Mouse (Mus musculus) cerebellum, postnatal 14 days (tissue): ENCODE measurements at regions not wholly inside any gene's neighbourhood (a gene's known extent, or its start where the extent isn't known, plus 50 kb on each side); places are given as distances from the start of the nearest gene placed in this dataset.

ENCODE experiments used
- DNase-seq, 2 experiments: peaks; one replicate each; pipeline ENCODE4 v3.0.0; 2021; ENCODE audit warnings: mixed read lengths in 2 of 2

DNA sequence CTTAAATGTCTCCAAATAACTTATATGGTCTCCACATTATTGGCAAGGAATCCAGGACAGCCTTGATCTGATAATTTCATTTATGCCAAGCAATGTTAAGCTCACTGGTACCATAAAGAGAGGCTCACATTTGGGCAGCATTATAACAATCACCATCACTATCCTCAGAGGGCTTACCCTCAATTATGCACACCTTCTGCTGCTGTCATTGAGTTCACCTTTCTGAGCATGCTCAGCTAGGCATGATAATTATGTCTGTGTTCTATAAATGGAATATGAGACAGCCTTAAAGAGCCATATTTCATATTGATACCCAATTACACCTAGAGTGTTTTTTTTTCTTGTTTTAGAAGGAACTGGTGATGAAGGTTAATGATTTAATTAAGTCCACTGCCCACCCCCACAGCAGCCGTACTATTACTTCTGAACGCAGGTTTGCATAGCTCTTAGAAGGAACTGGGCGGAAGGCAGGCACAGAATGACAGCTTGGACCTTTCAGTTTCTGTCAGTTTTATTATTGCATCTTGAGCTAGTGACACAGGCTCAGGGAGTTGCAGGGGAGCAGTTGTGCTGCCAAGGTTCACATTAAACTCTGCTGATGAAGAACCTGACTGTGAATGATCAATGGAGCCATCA is 424.0 kb upstream of the Sphkap start:
- DNase-seq = peak; percentile 15 to 23

- no peak for DNase-seq
These were observed 422.1 kb upstream of the Sphkap start for GRCm38 (mm10) chr1:83830025-83830645.

GRCm38 (mm10) chr1:83811162-83811561 is 403.2 kb upstream of the Sphkap start:
- DNase-seq = peak in 1 of 2 experiments; percentile 18

- DNase-seq = no peak
These were observed 400.4 kb upstream of the Sphkap start for GRCm38 (mm10) chr1:83808432-83808831.

DNA sequence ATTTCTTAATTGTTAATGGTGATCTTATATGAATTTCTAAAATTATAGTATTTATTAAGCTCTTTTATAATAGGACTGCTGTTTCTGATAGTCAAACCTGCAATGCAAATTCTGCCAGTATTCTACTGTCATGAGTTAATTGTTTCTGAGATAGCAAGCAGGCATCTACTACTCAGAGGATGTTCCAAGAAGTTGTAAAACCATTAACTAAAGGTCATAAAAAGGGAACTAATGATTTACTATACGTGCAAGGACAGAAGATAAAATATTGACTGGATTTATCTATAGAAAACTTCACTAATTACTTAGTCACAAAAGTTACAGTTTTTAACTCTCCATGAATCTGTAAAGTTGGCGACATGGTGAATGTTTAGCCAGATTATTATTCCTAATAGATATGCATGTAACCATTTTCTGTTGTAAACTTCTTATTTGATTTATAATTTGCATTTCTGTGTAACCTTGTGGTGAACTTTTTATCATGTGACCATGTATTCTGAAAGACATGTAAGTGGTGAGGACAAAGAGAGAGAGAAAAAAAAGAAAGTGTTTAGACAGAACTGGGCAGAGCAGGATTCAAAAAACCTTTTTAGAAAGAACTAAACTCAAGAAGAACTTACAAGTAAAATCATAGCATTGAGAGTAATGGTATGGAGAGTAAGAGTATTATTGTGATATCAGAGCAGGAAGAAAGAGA is 395.5 kb upstream of the Sphkap start:
- DNase-seq = no peak

GRCm38 (mm10) chr1:83801759-83802158 is 393.8 kb upstream of the Sphkap start:
- DNase-seq = no peak

DNA sequence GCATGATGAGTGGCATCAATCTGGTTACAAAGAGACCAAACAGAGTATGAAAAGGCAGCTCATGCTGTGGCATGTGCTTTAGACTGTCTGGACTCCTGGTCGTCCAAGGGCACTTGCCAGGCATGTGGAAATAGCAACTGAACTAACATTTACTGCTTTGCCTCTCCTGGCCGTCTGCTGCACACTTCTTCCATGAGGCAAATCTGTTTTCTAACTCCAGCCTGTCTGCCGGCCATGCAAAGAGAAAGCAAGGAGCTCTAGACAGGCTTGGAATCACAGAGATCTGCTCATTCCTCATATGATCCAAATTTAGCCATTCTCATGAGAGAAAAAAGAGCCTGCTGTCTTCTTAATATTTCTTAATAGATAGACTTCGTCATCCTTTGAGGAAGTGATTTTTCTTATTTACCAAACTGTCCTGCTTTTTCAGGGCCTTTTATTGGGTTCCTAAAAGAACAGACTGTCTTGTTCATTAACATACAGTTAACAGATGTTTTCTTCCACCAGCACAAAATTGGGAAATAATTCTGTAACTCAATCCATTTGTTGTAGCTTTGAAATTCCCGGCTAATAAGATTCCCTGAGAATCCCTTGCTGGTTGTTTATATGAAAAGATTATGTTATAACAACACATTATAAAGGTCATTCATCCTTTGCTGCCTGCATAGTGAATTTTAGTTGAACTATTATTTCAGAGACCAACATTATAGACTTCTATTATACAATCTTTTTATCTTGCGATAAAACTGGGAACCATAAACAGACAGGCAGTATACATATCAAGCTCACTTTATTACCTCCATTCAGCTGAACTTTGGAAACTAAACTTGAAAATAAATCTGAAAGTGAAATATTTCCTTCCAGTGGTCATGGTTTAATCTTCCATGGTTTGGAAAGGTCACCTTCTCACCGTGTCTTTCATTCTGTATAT is 389.2 kb upstream of the Sphkap start:
- peak; percentile 22 to 32 for DNase-seq

GRCm38 (mm10) chr1:83777151-83777550 is 369.2 kb upstream of the Sphkap start:
- DNase-seq = no peak

DNA sequence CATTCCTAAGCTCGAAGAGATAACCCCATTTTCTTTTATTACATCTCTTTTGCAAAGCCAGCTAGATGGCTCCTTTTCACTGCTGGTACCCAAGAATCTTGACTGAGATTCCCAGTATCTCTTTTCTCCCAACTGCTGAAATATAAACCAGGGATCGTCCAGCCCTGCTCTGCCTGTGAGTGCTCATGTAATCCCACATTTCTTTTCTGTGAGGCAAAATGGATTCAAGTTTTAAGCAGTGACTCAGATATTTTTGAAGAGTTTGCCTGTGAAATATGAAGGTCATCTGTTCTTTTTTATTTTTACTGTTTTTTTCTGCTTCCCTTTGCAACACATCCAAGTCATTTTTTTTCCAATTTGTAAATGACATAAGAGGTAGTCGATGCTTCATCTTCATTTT is 363.2 kb upstream of the Sphkap start:
- no peak for DNase-seq

DNA sequence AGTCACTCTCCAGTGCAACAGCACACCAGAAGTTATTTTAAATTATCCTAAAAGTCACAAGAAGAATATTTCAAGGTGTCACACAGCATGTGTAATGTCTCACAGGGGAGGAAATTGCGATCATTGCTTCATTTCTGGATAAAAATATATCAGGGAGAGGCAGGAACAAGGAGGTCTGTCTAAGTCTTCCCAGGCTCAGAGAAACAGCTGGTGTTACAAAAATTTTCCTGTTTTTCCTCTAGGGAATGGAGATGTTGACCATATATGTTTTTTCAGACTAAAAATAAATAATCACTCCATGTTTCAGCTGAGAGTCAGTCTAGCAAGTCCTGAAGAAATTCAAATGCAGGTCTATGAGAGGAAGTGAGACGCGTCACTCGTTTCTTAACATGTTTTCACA is 353.5 kb upstream of the Sphkap start:
- DNase-seq = no peak

GRCm38 (mm10) chr1:83756866-83757265 is 348.9 kb upstream of the Sphkap start:
- DNase-seq = no peak

- no peak for DNase-seq
These were observed 347.3 kb upstream of the Sphkap start for GRCm38 (mm10) chr1:83755336-83755735.

DNA sequence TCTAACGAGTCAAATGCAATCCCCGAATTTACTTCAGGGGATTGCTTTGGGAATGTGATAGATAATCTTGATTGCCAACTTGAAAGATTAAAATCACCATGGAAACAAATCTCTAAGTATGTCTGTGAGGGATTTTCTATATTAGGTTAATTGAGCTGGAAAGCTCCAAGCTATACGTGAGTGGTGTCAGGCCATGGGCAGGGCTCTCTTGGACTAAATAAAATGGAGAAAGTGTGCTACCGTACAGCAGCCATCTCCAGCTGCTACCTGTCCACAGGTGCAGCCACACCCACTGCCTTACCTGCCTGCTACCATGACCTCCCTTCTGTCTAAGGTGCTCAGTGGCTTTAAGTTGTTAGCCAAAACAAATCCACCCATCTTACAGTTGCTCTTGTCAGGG is 345.0 kb upstream of the Sphkap start:
- DNase-seq = no peak

DNA sequence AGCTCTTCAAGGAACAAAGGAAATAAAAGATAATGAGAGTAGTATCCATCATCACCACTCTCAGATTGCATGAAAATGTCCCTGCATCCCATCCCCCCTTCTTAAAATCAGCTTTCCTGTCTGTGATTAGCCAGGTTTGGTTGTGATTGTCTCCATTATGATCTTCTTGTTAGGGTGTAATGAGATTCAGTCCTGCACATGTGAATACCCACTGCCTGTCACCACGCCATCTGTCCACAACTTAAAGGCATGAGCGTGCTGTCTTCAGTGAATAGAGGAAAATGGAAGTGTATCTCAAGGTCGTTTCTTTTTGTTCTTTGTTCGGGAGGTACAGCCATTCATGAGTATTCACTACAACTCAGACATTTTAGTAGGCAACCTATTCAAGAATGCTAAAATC is 341.0 kb upstream of the Sphkap start:
- DNase-seq = peak; percentile 19 to 20

DNA sequence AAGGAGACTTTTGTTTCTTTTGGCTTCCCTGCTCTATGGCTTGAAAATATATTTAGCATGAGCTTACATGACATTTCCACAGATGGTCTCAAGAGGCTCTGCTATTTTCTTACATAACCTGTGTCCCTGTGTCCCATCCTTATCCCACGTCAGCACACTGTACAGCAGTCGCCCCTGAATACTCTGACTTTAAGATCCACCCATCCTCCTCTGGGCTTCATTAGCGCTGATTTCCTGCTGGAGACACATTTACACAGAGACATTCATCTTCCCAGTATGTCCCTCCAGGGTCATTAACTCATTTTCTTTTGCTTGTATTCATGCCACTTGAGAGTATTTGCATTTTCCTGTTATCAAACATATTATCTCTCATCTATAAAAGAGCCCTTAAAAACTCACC is 340.1 kb upstream of the Sphkap start:
- no peak for DNase-seq

GRCm38 (mm10) chr1:83747412-83747811 is 339.4 kb upstream of the Sphkap start:
- no peak for DNase-seq

GRCm38 (mm10) chr1:83746036-83746435 is 338.0 kb upstream of the Sphkap start:
- peak; percentile 77 to 82 for DNase-seq

DNA sequence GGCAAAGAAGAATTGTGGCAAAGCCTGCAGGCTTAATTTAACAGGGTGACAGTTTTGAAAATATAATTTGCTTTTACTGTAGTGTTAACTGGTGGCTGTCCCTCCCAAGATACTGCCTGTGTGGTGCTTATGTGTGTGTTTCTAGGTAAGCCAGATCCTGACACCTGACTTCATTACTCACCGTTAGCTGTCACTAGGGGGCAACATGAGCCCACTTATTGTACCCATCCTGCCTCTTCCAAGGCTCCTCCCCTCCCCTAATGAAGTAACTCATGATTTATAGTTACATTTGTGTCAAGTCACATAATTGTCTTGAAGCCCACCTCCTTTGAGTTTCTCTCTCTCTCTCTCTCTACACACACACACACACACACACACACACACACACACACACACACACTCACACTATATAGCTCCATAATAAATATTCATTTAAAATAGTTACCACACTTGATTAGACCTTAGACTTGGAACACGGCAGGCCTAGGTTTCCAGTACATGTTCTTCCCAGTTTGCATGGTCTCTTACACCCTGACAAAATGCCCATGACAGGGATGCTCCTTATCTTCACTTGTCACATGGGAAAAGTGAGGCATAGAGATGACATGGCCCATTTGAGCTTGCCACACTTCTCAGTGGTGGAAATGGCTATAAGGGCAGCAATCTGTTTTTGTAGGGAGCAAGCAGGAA is 328.6 kb upstream of the Sphkap start:
- DNase-seq = peak; percentile 55 to 69

DNA sequence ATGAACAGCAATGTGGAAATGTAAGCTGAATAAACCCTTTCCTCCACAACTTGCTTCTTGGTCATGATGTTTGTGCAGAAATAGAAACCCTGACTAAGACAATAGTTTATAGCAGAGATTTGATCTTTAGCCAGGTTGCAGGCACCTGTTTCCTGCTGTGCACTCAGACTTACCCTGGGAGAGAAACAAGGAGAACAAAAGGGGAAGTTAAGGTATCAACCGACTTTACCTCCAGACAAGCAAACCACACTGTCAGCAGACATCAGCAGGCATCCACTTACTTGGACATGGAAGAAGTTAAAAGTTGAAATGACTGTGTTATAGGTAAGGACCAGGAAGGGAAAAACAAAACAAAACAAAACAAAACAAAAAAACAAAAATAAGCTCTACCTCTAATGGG is 323.7 kb upstream of the Sphkap start:
- DNase-seq = no peak

GRCm38 (mm10) chr1:83728810-83729209 is 320.8 kb upstream of the Sphkap start:
- no peak for DNase-seq

DNA sequence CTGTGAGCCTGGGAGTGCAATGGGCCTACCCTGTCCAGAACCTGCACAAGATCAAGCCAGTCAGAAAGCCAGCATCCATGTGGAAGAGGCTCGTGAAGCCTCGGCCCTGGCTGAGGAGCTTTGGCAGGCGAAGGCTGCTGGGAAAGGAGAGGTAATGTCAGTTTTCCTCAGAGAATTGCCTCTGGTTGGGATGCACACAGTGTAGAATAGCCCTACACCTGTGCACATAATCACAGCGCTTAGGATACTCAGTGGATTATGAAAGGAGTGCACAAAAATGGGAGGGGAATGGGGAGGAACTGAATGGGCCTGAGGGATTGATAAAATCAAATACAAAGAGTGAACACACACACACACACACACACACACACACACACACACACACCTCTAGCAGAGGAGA is 319.9 kb upstream of the Sphkap start:
- DNase-seq = no peak

DNA sequence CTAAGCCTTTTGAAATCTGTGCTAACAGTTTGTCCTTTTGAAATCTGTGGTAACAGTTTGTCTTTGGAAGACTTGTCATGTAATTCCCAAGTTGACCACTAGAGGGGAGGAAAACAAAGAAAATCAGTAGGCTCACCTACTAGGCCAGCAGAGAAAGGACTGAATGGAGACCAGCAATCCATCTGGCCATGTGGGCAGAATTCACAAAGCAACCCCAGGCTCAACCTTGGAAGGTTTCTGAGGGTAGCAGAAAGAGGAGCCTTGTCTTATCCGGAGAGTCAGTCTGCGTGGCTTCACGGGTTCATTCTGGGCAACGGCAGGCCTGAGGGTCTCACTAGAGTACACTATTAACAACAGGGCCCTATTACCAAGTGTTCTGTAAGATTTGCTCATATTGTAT is 319.2 kb upstream of the Sphkap start:
- peak; percentile 56 to 79 for DNase-seq

- DNase-seq = no peak
These were observed 315.1 kb upstream of the Sphkap start for GRCm38 (mm10) chr1:83723096-83723495.
